Mouse (Mus musculus) erythroblast, embryonic 14.5 days (primary cell): ENCODE data around the gene Mfsd4b1.

ENCODE experiments used
- GATA1 ChIP-seq: IDR thresholded peaks from 2 replicates; pipeline ENCODE4 v1.6.1; 2012; ENCODE audit warnings: low read length, inconsistent platforms, mixed read lengths
- TAL1 ChIP-seq: IDR thresholded peaks from 3 replicates; pipeline ENCODE4 v1.6.1; 2012; ENCODE audit warnings: low read length, inconsistent platforms, mixed read lengths

GRCm38 (mm10) chr10:39977346-39977745, 47.7 kb downstream of the Mfsd4b1 start:
- TF ChIP-seq GATA1 (no peak), TAL1 (no peak)
